Mouse (Mus musculus) forebrain, postnatal 0 days (tissue): ENCODE data around the gene Esrra. TPM values are rescaled to one million over a fixed set of nuclear protein-coding genes. Genes with fewer than 3 reads are reported as not detected.
A peak's percentile ranks its signal among the peaks of the same experiment; 100 is the strongest.

Source experiments
- ATAC-seq: fragments of 200-750 bp; cut with Nextera tagmentation; 2 replicates; pipeline ENCODE4 v1.8.0; 2017; ENCODE audit warnings: mild to moderate bottlenecking, moderate library complexity
- DNase-seq: peaks from one replicate; pipeline ENCODE4 v3.0.0-alpha.2; 2015
- H3K27ac ChIP-seq: fragments of 300-500 bp; sonication (generic); 2 replicates; pipeline ENCODE4 v1.5.1; 2014; ENCODE audit warnings: low read depth, mild to moderate bottlenecking, antibody characterized with exemption, low read length, moderate library complexity, mixed read lengths
- H3K27me3 ChIP-seq: fragments of 300-500 bp; sonication (generic); 2 replicates; pipeline ENCODE4 v1.6.1; 2014; ENCODE audit warnings: mild to moderate bottlenecking, low read length, mixed read lengths; ENCODE audit not compliant: insufficient read depth
- H3K36me3 ChIP-seq: fragments of 300-500 bp; sonication (generic); 2 replicates; pipeline ENCODE4 v1.6.1; 2014; ENCODE audit warnings: mild to moderate bottlenecking, moderate library complexity; ENCODE audit not compliant: insufficient read depth
- H3K4me1 ChIP-seq: fragments of 300-500 bp; sonication (generic); 2 replicates; pipeline ENCODE4 v1.6.1; 2014; ENCODE audit warnings: antibody characterized with exemption; ENCODE audit not compliant: insufficient read depth
- H3K4me2 ChIP-seq: fragments of 300-500 bp; sonication (generic); 2 replicates; pipeline ENCODE4 v1.6.1; 2014; ENCODE audit warnings: low read depth, mild to moderate bottlenecking, moderate library complexity
- H3K4me3 ChIP-seq: fragments of 300-500 bp; sonication (generic); 2 replicates; pipeline ENCODE4 v1.5.1; 2014; ENCODE audit warnings: low read depth, low read length, mixed read lengths
- H3K9ac ChIP-seq: fragments of 300-500 bp; sonication (generic); 2 replicates; pipeline ENCODE4 v1.6.1; 2014; ENCODE audit warnings: mild to moderate bottlenecking
- H3K9me3 ChIP-seq: fragments of 300-500 bp; sonication (generic); 2 replicates; pipeline ENCODE4 v1.6.1; 2016; ENCODE audit warnings: low read length
- CTCF ChIP-seq: sonication (generic); IDR thresholded peaks from 2 replicates; pipeline ENCODE4 v1.5.1; 2016; ENCODE audit warnings: antibody characterized with exemption, control low read depth, low read depth
- WGBS: fragments of 180-500 bp; shearing (Covaris S2); extraction: QIAGEN DNeasy Blood & Tissue Kit; methylation state at CpG from one replicate; pipeline ENCODE4 v1.1.7; 2014; 5-methylcytosine and 5-hydroxymethylcytosine counted together
- polyA plus RNA-seq: library from polyadenylated mRNA; unstranded; fragments of >200 nt; fragmentation: Nextera tagmentation; extraction: Ambion mirVana; gene quantifications from 2 replicates; pipeline ENCODE4 v1.2.1, GENCODE M21; 2015
- total RNA-seq: library from RNA; depleted of rRNA; stranded (reverse); fragments of >200 nt; gene quantifications from 2 replicates; pipeline ENCODE4 v1.2.3, GENCODE M21; 2014

Gene Esrra
- total and polyA plus RNA-seq, 2 experiments from 2014 or later = 8.4 to 42.6 TPM

- Histone ChIP-seq H3K4me2 (peak overlapping the region; percentile 92), H3K27ac (no peak overlapping the region), H3K9me3 (no peaks in the 10 kb centered on the region), H3K4me3 (peak overlapping the region; percentile 46), H3K4me1 (peaks cover 12% of the 10 kb centered on the region; the same call in 1 of the 2 replicates), H3K36me3 (peaks cover 14% of the 10 kb centered on the region; the same call in 1 of the 2 replicates), H3K27me3 (no peaks in the 10 kb centered on the region), H3K9ac (peak overlapping the region; percentile 62; the same call in 1 of the 2 replicates)
- no peak for DNase-seq
- TF ChIP-seq CTCF = no peak
- WGBS = 57% methylated on average over 5 of the region's 5 CpGs
- no peak for ATAC-seq
These were observed 28.3 kb upstream of the Esrra start for GRCm38 (mm10) chr19:6949951-6950350.

- H3K36me3 ChIP-seq = peaks cover 14% of the 10 kb centered on the region; the same call in 1 of the 2 replicates
- no peak overlapping the region for H3K4me2 ChIP-seq
- no peak for ATAC-seq
- H3K27ac ChIP-seq = no peak overlapping the region
- 94% methylated on average over 5 of the region's 5 CpGs for WGBS
- peaks cover 12% of the 10 kb centered on the region; the same call in 1 of the 2 replicates for H3K4me1 ChIP-seq
- no peaks in the 10 kb centered on the region for H3K9me3 ChIP-seq
- H3K27me3 ChIP-seq = no peaks in the 10 kb centered on the region
- H3K9ac ChIP-seq = no peak overlapping the region
- TF ChIP-seq CTCF = no peak
- DNase-seq = no peak
- H3K4me3 ChIP-seq = no peak overlapping the region
These were observed 27.9 kb upstream of the Esrra start for GRCm38 (mm10) chr19:6949532-6949931.

GRCm38 (mm10) chr19:6948186-6948585 is 26.6 kb upstream of the Esrra start:
- 75% methylated on average over 4 of the region's 4 CpGs for WGBS
- Histone ChIP-seq H3K4me1 (peaks cover 12% of the 10 kb centered on the region), H3K9me3 (no peaks in the 10 kb centered on the region), H3K9ac (no peak overlapping the region), H3K27me3 (no peaks in the 10 kb centered on the region), H3K36me3 (peaks cover 14% of the 10 kb centered on the region; the same call in 1 of the 2 replicates), H3K4me3 (no peak overlapping the region), H3K4me2 (no peak overlapping the region), H3K27ac (no peak overlapping the region)
- ATAC-seq (no peak), DNase-seq (no peak)
- TF ChIP-seq CTCF = no peak

DNA sequence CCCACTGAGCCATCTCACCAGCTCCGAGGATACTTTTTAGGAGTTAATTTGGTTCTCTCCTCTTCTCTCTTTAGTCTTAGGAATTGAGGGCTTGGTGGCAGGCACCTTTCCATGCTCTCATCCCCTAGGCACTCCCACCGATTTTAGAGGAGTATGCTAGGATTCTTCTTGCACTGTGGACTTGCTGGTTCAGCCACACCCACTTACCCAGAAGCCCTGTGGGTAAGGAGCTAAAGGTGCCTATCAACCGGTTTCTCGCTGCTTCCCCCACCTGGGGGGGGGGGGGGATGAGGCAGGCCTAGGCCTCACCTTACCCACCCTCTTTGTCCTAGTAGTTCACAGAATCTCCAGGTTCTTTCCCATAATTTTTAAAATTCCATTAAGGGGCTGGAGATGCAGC is 26.1 kb upstream of the Esrra start:
- no peak for ATAC-seq
- TF ChIP-seq CTCF = no peak
- Histone ChIP-seq H3K36me3 (peaks cover 14% of the 10 kb centered on the region; the same call in 1 of the 2 replicates), H3K4me2 (no peak overlapping the region), H3K9me3 (no peaks in the 10 kb centered on the region), H3K9ac (no peak overlapping the region), H3K27me3 (no peaks in the 10 kb centered on the region), H3K4me1 (peaks cover 11% of the 10 kb centered on the region), H3K27ac (no peak overlapping the region), H3K4me3 (no peak overlapping the region)
- WGBS = 54% methylated on average over 4 of the region's 4 CpGs
- no peak for DNase-seq

GRCm38 (mm10) chr19:6943709-6944108 is 22.1 kb upstream of the Esrra start:
- H3K27me3 ChIP-seq = no peaks in the 10 kb centered on the region
- ATAC-seq (no peak), DNase-seq (no peak)
- no peaks in the 10 kb centered on the region for H3K9me3 ChIP-seq
- H3K4me3 ChIP-seq = no peak overlapping the region
- H3K4me1 ChIP-seq = peaks cover 20% of the 10 kb centered on the region
- TF ChIP-seq CTCF = no peak
- peaks cover 14% of the 10 kb centered on the region for H3K36me3 ChIP-seq
- H3K9ac ChIP-seq = no peak overlapping the region
- no peak overlapping the region for H3K4me2 ChIP-seq
- no peak overlapping the region for H3K27ac ChIP-seq
- 91% methylated on average over 6 of the region's 6 CpGs for WGBS

DNA sequence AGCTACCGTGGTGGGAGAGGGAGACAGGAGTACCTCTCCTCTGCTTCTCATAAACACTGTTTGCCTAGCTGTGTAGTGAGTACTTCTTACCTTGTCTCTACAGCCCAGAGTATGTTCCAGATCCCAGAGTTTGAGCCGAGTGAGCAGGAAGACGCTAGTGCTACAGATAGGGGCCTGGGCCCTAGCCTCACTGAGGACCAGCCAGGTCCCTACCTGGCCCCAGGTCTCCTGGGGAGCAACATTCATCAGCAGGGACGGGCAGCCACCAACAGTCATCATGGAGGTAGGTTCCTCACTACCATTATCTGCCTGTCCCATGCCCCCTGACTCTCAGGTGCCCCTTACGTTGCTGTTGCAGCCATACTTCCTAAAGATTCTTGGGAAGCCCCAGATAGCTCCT is 21.2 kb upstream of the Esrra start:
- no peak for DNase-seq
- peak overlapping the region; percentile 88 for H3K4me3 ChIP-seq
- H3K27me3 ChIP-seq = no peaks in the 10 kb centered on the region
- peak overlapping the region; percentile 97 for H3K4me2 ChIP-seq
- 0 out of 2 replicates have a peak, but pooled peaks have one; percentile 1 for ATAC-seq
- H3K9ac ChIP-seq = peak overlapping the region; percentile 93
- H3K9me3 ChIP-seq = no peaks in the 10 kb centered on the region
- 31% methylated on average over 5 of the region's 5 CpGs for WGBS
- TF ChIP-seq CTCF = no peak
- H3K36me3 ChIP-seq = peaks cover 18% of the 10 kb centered on the region
- peak overlapping the region; percentile 95 for H3K27ac ChIP-seq
- peaks cover 20% of the 10 kb centered on the region for H3K4me1 ChIP-seq

DNA sequence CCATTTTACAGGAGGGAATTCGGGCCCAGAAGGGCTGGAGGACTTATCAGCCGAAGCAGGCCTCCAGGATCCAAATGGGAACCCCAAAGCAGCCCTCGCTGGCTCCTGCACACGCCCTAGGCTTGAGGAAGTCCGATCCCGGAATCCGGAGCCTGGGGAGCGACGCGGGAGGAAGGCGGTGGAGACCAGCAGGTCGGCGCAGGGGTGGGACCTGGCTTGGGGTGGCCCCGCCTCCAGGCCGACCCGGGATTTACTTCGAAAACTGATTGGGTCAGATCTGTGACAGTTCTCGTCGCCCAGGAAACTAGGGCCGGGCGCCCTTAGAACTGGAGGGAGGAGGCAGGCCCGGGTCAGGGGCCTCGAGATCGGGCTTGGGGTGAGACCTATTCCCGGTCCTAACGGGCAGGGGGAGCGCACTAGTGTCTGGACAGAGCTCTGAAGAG is 20.7 kb upstream of the Esrra start, which contains the start of gene Gpr137:
Gpr137 (minus strand) TSS at position 232 of the 443 bp plus-strand sequence.
- under 1% methylated on average over 27 of the region's 27 CpGs for WGBS
- peak within 1 kb of the TSS; percentile 95 for H3K27ac ChIP-seq
- ATAC-seq (peak; percentile 90), DNase-seq (peak; percentile 88)
- H3K36me3 ChIP-seq = peaks cover 18% of the 10 kb centered on the region
- TF ChIP-seq CTCF = no peak
- no peaks in the 10 kb centered on the region for H3K9me3 ChIP-seq
- no peaks in the 10 kb centered on the region for H3K27me3 ChIP-seq
- peak within 1 kb of the TSS; percentile 88 for H3K4me3 ChIP-seq
- H3K4me2 ChIP-seq = peak within 1 kb of the TSS; percentile 97
- H3K4me1 ChIP-seq = peaks cover 20% of the 10 kb centered on the region
- H3K9ac ChIP-seq = peak within 1 kb of the TSS; percentile 93
